Mouse (Mus musculus): Measurements from ENCODE around the gene Sh3bp2.
"Not testable (repeated sequence)": the region's sequence is repeated elsewhere in the genome, so short reads cannot be mapped to it uniquely, and the experiment has no call there.

Sh3bp2 gene

GRCm38 (mm10) chr5:34572568-34572967 is 46.9 kb downstream of the Sh3bp2 start:
- DNase-seq (ENCODE audit: low spot score) = not testable (repeated sequence)

DNA sequence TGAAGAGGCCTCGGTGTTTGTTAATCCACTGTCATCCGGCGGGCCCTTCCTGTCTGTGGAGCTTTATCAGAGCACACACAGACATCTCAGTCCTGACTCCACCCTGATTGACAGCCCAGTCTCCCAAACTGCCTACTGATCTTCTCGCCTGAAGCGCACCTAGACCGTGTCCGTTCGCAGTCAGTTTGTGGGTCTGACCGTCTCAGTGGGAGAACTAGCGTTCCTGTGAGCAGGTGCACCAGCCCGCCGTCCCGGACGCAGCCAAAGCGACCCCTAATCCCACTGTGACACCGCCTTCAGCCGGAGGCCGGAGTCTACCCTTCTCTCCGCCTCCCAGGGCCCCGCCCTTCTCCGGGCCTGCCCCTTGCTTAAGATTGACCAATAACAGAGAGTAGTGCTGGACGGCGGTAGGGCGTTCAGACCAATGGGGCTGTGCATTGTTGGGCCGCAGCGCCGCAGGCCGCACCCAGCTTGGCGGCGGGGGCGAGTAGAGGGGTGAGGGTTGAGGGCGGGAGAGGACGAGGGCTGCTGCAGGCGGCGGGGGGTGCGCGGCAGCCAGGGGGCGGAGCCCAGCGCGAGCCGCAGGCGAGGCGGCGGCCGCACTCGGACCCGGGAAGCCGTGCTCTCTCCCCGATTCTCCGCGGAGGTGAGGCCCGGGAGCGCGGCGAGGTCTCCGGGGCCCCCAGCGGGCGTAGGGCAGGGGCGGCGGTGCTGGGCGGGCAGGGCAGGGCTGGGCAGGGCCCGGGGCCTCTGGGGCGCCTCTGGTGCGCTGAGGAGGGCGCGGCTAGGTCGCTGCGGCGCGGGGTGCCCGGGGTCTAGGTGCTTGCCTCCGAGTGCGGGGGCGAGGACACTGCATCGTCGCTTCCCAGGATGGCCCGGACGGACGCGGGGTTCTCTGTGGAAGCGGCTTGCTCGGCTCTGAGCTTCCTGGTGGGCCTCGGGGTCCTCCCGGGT is 47.9 kb downstream of the Sh3bp2 start, which contains the start of gene Add1:
Add1 (plus strand) TSS at position 397 of the 954 bp plus-strand sequence.
- DNase-seq (ENCODE audit: low spot score) = peak; percentile 99

- no peak for DNase-seq (ENCODE audit: low spot score)
Observed at GRCm38 (mm10) chr5:34574721-34575120, 49.1 kb downstream of the Sh3bp2 start.

DNA sequence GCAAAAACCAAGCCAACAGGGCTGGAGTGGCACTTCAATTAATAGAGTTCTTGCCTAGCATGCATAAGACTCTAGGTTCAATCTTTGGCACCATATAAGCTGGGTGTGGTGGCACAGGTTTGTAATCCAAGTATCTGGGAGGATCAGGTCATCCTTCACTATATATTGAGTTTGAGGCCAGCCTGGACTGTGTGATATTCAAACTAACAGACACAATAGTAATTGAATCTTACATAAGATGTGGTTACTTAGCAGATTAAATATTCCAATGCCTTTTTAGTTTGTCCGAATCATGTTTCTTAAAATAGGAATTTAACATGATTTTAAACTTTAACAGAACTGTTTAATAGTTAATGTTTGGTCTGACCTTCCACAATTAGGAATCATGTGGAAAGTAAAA is 50.6 kb downstream of the Sh3bp2 start:
- no peak for DNase-seq (ENCODE audit: low spot score)

DNA sequence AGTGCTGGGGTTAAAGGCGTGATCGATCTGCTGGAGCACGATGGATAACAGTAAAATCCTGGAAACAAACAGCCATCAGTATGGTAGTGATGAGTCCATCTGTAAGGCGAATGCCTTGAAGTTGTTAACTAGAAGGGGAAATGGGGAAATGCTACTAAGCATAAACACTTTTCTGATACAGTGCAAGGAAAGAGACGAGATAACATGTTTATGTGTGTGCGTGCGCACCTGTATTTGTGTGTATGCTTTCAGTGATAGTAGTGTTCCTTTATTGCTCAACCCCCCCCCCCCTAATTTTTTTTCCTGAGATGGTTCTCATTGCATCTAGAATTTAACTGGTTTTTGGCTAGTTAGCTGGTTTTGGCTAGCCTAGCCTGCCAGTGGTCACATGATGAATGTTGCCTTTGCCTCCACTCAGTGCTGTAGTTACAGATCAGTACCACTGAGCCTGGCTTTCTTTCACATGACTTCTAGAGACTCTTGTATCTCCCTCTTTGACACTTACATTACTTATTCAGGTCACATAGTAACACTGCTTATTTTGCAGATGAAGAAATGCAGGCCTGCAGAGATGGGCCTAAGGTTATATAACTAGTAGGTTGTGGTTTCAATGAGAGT is 52.5 kb downstream of the Sh3bp2 start:
- no peak for DNase-seq (ENCODE audit: low spot score)

- no peak for DNase-seq (ENCODE audit: low spot score)
Observed at GRCm38 (mm10) chr5:34579377-34579776, 53.7 kb downstream of the Sh3bp2 start.

- peak; percentile 51 for DNase-seq (ENCODE audit: low spot score)
Observed at GRCm38 (mm10) chr5:34581671-34582313, 56.2 kb downstream of the Sh3bp2 start.

GRCm38 (mm10) chr5:34582314-34582675 is 56.7 kb downstream of the Sh3bp2 start:
- DNase-seq (ENCODE audit: low spot score) = no peak

GRCm38 (mm10) chr5:34585216-34585615 is 59.6 kb downstream of the Sh3bp2 start:
- DNase-seq (ENCODE audit: low spot score) = no peak

- no peak for DNase-seq (ENCODE audit: low spot score)
Observed at GRCm38 (mm10) chr5:34587881-34588280, 62.2 kb downstream of the Sh3bp2 start.

DNA sequence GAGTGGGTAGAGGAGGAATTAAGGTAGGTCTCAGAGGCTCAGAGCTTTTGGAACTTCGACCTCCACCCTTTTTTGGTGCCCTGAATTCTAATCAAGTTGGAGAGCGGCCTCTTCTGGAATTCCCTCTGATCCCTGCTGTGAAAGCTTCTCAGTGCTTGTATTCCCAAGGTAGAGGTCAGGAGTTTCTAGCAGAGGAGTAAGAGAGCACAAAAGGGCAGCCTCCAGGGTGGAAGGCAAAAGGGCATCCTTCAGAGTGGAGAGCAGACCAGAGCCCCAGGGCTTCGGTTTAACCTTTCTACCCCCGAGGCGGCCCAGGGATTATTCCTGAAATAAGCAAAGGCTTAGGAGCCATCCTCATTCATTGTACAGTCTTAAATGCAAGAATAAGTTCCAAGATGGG is 64.4 kb downstream of the Sh3bp2 start:
- no peak for DNase-seq (ENCODE audit: low spot score)

DNA sequence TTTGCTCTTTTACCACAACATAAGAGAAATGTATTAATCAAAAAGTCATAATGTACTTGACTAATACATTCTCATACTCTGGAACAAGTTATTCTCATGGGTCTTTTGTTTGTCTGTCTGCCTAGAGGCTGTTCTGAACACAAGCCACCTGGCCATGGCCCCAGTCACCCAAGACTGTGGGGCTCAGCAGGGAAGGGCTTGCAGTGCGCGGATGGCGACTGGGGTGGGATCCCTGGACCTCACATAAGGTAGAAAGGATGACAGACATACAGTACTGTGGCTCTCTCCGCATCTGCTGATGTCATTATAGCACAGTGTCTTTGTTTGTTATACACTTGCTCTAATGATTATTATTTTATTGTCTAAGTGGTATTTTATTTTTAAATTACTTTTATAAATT is 65.1 kb downstream of the Sh3bp2 start:
- no peak for DNase-seq (ENCODE audit: low spot score)

DNA sequence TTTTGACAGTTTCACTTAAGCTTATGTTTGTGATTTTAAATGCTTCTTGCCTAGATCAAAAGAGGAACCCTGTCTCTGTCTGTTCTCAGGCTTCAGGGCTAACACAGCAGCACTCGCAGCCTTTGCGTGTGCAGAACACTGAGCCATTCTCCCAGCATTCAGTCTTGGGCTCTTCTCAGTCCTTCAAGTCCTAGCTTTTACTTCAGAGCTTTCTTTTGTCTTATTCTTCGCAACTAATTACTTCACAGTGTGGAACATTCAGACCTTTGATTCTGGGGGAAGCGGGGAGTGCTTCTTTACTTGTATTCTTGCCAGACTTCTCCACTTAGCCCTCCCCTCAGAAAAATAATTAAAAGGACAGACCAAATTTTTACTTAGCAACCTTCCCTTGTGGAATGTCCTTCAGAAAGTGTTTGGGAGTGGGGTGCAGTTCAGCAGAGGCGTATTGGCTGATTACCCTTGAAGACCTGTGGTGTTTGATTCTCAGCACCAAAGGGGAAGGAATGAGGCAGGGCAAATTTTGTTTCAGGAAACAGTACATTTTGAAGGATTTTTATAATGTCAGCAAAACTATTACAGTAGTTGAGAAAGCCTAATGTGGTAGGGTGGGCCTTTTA is 65.9 kb downstream of the Sh3bp2 start:
- DNase-seq (ENCODE audit: low spot score) = no peak

DNA sequence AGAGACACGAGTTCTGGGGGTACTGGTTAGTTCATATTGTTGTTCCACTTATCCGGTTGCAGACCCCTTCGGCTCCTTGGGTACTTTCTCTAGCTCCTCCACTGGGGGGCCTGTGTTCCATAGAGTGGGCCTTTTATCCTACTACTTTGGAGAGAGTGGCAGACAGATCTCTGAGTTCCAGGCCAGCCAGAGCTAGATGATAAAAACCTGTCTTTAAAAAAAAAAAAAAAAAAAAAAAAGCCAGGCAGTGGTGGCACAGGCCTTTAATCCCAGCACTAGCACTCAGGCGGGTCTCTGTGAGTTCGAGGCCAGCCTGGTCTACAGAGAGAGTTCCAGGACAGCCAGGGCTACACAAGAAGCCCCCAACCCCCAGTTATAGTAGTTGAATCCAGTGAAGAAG is 66.6 kb downstream of the Sh3bp2 start:
- DNase-seq (ENCODE audit: low spot score) = not testable (repeated sequence)

DNA sequence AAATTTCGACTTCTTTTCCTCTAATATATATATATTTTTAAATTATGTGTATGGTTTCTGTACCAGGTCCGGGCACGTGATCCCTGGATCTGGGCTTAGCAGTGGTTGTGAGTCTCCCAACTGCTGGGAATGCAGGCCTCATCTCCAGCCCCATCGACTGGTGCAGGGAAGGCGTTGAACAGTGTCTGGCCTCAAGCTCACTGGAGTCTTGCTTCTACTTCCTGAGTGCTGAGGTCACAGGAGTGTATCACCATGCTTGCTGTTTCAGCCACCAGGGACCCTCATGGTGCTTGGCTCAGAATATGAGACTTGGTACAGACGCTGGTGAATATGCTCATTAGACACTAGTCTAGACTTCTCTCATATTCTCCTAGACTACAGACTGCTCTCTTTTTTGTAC is 67.0 kb downstream of the Sh3bp2 start:
- DNase-seq (ENCODE audit: low spot score) = no peak

GRCm38 (mm10) chr5:34593202-34593727 is 67.6 kb downstream of the Sh3bp2 start:
- DNase-seq (ENCODE audit: low spot score) = no peak

DNA sequence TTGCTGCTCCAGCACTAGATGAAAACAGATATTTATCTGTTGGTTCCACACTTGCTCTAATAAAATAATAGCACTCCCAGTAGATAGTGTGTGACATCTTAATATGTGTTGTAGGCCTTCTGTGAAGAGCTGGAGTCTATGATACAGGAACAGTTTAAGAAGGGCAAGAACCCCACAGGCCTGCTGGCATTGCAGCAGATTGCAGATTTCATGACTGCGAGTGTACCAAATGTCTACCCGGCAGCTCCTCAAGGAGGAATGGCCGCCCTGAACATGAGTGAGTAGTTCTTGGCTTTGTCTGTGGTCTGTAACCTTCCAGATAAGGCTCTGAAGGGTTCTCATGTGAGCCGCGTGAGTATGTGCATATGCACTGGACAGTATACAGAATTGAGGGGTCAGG is 78.9 kb downstream of the Sh3bp2 start:
- DNase-seq (ENCODE audit: low spot score) = no peak

GRCm38 (mm10) chr5:34607100-34607880 is 81.7 kb downstream of the Sh3bp2 start:
- DNase-seq (ENCODE audit: low spot score) = no peak

GRCm38 (mm10) chr5:34608226-34608625 is 82.6 kb downstream of the Sh3bp2 start:
- DNase-seq (ENCODE audit: low spot score) = no peak

DNA sequence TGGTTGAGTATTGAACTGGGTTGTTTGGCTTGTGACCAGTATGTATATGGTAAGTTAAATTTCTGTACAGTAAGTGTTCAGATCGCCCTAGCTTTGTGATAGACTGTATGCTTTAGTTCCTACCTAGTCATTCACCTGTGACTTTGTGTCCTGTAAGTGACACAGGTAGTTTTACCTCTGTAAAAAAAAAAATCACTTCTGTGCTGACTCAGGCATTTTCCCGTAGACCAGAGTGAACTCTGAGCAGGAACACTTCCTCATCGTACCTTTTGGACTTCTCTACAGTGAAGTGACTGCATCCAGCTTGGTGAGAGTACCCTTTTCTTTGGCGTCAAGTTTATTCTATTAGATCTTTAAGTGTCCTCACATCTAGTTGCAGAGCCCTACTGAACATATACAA is 84.3 kb downstream of the Sh3bp2 start:
- no peak for DNase-seq (ENCODE audit: low spot score)
